Mouse (Mus musculus) spleen, adult 12 weeks (tissue): ENCODE results near the gene Aoc3.
"Not testable (repeated sequence)": the region's sequence is repeated elsewhere in the genome, so short reads cannot be mapped to it uniquely, and the experiment has no call there.

Experiments
- DNase-seq: peaks from one replicate; pipeline ENCODE4 v3.0.0; 2022; ENCODE audit warnings: low spot score

Aoc3 gene

DNA sequence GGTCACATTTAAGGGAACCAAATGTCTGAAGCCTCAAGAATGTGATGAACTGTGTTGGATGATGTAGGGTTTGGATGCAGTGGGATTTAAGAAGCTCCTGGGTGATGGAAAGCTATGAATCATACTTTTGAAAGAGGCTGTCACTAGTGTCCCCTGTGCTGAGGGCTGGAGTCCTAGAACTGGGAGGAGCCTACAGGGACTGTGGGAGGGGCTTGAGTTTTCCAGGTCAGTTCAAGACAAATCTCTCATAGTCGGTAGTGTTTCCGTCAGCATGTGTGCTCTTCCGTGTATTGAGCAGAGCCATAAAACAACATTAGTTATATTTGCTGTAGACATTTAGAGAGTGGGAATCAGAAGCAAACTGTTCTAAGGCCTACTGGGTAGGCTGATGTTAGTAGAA lies 3.1 kb upstream of the Aoc3 start:
- DNase-seq, result no peak

DNA sequence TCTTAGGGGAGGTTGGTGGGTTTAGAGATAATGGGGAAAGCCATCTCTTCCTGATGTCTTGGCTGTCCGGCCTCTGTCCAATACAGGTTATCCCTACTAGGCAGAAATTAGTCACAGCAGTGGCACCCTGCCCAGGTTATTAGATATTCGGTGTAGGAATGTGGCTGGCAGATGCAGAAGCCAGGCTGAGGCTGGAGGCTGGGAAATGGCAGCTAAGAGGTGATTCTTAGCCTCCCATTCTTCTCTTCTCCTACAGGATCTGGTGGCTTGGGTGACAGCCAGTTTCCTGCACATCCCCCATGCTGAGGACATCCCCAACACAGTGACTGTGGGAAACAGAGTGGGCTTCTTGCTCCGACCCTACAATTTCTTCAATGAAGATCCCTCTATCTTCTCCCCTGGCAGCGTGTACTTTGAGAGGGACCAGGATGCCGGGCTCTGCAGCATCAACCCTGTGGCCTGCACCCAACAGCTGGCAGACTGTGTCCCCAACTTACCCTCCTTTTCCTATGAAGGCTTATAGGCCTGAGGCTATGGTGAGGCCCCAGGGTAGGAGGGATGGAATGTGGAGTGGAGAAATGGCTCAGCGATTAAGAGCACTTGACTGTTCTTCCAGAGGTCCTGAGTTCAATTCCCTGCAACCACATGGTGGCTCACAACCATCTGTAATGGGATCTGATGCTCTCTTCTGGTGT lies 1.3 kb upstream of the Aoc3 start:
- no peak for DNase-seq

DNA sequence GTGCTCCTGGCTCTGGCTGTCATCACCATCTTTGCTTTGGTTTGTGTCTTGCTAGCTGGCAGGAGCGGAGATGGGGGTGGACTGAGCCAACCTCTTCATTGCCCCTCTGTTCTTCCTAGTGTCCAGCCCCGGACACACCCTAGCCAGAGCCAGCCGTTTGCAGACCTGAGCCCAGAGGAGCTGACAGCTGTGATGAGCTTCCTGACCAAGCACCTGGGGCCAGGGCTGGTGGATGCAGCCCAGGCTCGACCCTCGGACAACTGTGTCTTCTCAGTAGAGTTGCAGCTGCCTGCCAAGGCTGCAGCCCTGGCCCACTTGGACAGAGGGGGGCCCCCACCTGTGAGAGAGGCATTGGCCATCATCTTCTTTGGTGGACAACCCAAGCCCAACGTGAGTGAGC lies 556 bp downstream of the Aoc3 start:
- not testable (repeated sequence) for DNase-seq

DNA sequence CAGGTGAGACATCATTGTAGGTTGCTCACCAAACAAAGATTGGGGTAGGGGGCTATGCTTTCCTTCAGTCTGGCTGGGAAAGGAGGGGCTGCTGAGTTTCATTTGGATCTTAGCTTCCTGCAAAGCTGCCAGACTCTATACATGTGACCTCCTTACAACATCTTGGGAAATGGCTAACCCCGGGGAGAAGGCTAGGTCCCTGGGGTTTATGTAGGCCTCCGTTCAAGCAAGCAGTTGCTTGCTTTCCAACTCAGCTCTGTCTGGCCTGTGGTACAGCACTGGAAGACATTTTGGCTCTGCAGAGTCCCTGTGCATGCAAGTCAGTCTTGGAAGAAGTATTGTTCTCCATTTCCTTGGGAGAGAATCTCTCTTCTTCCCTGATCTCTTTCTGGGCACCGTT lies 2.1 kb downstream of the Aoc3 start:
- DNase-seq, result no peak

DNA sequence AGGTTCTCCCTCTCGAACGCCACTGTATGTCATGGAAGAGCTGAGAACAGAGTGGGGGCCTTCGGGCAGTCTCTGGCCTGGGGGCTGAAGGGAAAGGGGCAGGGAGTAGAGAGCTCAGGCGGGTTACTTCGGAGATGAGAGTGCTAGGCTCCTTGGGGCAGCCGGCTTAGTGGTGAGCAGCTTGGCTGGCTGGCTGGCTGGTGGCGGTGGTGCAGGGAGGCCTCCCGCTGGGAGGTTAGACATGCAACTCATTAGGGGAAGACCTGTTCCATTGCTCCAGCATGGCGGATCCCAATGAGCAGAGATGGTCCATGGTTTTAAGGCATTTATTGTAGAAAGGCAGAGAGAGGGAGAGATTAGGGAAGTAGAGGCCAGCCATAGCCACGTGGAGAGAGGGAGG lies 3.6 kb downstream of the Aoc3 start:
- no peak for DNase-seq

DNA sequence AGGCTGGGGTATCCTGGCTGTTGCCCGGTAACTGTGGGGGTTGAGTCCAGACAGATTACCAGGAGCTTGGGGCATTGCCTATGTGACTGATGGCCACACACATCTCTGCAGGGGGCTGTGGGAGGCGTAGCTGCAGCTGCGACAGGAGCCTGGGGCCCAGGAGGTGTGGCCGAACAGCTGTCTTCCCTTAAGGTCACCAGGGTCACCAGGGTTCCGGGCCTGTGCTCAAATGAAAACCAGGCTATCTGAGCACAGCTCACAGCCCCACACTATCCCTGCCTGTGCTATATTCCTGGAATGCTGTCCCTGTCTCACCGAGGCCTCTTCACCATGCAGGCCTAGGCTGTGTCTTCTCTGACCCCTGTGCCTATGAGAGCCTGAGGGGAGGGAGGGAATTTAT lies 4.1 kb downstream of the Aoc3 start:
- no peak for DNase-seq

DNA sequence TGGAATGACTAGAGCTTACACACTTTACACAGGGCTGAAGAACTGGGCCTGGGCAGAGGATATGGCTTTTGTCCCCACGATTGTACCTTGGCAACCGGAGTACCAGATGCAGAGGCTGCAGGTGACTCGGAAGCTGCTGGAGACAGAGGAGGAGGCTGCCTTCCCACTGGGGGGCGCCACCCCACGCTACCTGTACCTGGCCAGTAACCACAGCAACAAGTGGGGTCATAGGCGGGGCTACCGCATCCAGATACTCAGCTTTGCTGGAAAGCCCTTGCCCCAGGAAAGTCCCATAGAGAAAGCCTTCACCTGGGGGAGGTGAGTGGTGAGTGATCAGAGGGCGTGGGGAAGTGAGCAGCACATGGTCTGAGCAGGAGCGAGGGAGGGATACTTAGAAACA lies 5.3 kb downstream of the Aoc3 start:
- no peak for DNase-seq

DNA sequence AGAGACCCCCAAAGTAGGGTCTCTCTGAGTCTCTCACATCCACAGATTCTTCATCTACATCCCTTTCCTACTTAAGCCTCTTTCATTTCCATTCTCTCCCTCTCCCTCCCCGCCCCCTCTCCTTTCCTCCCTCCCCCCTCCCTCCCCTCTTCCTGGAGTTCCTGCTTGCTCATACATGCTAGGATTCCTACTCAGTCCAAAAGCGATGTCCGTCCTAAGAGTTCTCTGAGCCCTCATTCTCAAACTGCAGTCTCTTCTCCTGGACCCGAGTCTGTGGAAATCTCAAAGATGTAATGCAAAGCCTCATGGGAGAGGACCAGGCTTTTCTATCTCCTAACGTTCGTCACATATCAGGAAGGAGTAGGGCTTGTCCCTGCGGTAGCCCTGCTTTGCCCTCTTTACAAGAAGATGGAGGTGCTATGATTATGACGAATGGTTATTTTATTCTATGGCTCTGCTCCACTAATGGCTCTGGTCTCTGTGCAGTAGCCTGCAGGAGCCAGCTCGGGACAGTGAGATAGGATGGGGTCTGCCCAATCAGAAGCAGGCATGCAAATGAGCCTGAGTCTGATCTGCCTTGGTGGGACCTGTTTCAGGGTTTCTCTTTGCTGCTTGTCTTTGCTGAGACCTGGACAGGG lies 7.8 kb downstream of the Aoc3 start:
- DNase-seq, result no peak

DNA sequence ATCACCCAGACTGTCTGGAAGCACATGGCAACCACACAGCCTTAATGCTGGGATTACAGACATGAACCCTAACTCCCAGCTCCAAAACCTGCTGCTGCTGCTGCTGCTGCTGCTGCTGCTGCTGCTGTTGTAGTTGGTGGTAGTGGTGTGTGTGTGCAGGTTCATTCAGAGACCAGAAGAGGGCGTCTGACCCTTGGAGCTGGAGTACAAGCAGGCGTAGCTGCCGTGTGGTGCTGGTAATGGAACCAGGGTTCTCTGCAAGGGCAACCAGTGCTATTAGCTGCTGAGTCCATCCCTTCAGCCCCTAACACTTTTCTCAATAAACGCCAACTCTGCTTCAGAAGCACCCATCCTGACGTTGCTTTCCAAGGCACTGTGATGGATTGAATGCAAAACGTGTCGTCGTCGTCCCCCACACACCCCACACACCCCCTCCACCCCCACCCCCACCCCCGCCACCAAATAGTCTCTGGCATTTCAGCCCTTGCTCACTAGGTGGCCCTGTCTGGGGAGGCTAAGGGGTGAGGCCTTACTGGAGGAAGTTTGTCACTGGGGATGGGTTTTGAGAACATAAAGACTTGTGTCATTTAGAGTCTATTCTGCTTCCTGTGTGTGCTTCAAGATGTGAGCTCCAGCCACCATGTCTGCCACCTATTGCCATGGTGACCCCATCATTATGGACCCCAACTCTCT lies 16.8 kb downstream of the Aoc3 start:
- DNase-seq, result no peak

DNA sequence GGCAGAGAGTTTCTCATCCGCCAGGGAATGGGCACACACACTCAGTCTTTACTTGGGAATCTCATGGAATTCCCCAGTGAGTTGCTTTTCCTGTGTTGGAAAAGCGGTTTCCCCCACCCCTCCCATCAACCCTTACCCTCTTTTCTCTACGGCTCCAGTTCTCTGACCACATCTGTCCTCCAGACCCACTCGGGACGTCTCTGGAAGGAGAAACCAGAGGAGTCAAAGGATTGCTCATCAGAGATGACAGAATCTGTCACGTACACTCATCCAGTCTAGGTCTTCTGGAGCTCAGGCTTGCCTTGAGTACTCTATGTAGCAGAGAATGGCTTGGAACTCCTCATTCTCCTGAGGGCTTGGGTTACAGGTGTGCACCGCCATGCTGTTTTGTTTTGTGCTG lies 18.4 kb downstream of the Aoc3 start:
- no peak for DNase-seq

DNA sequence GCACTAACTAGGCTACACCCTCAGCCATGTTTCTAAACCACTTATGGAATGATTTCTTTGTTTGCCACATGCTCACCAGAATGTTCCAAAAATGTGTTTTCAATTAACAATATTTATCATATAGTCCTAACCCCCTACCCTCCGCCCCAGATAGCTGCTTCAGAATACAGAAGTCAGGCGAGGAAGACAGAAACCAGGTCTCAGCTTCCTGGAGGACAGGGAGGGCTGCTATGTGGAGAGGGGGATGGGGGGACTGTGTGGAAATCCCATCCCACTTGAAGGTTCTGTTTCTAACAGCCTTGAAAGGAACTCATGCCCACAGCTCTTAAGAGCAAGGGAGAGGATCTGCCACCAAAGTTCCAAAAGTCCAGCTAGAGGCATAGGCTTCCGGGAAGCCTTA lies 18.8 kb downstream of the Aoc3 start:
- no peak for DNase-seq

DNA sequence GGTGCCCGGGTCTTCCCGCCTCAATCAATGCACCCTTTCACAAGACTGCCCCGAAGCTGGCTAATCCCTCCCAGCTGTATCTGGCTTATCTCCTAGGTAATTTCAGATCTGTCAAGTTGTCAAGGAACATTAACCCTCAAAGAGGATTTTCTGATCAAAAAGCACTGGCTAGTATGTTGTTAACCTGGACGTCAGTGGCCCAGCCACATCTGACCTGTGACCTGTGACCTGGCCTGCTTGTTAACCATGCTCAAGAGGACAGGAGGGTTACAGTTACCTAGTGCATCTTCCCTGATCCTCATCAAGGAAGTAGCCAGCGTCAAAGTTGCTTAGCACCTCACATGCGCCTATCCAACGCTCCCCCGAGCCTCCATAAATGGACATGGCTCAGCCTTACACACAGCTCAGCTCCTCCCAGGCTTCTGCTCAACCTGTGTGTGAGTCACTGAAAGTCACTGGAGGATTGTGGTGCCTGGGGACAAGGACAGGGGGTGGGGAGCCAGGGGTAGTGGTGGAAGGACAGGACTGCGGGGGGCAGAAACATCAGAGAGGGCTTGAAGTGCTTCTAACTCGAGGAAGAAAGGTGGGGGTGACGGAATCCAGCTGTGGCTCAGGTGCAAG lies 20.8 kb downstream of the Aoc3 start:
- DNase-seq, result no peak

DNA sequence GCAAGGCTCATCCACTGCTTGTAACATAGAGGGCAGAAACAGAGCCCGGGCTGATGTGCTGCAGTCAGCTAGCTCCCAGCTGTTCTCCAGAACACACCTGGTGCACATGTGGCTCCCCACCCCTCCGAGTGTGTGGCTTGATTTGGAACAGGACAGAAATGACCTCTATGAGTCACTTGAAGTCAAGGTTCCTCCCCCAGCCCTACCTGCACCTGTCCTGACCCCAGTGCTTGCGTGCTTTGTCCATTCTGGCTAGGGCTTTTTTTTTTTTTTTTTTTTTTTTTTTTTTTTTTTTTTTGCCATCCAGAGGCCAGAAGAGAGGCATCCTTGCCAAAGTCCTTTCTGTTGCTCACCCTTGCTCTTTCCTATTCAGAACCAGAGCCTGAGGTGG lies 21.3 kb downstream of the Aoc3 start:
- DNase-seq, result no peak

DNA sequence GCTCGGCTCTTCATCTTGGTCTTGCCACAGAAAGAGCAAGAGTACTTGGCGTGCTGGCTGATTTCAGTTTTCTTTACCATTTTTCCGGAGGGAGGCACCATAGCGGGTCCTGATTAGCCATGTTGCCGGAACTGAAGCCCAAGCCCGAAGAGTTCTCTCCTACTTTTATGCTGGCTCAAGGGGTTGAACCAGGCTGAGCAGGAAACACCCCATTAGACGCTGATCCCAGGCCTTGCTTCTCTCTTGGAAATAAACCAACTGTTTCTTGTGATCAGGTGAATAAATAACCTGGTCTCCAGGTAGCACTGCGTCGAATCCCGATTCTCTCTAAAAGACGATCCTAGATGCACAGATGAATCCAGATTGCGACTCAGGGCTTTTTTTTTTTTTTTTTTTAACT lies 23.0 kb downstream of the Aoc3 start:
- DNase-seq, result no peak

DNA sequence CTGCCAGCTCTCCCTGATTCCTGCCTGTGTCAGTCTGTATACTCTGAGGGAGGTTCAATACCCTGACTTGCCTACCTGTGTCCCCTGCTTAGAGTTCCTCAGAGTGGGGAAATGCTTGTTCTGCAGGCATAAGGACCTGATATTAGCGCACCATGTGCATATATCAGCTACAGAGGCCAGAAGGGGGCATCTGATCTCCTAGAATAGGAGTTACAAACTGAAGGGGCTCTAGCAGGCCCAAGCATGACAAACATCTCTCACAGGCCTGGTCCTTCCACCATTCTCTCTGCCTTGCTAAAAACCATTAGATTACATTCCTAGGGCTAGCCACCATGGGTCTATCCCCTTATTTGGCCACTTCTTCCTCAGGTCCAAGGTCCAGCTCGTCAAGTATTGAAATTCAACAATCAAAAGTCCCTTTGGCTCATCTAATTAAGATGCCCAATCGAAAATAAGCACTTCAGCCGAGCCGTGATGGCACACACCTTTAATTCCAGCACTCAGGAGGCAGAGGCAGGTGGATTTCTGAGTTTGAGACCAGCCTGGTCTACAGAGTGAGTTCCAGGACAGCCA lies 24.1 kb downstream of the Aoc3 start:
- DNase-seq, result no peak

DNA sequence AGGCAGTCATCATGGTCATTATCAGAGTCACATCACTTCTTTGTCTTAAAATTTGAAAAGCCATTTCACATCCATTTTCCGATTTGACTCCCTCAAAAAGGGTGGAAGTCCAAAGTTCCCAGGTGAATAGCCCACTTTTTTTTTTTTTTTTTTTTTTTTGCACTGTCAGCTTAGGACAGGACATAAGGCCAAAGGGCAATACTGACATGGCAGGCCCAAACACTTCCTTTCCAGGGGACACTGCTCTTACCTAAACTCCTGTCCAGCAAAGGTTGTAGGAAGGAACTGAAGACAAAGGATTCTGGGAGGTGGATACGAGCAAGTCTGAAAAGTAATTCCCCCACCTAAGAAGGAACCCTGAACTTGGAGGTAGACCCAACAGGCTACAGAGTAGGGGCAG lies 25.5 kb downstream of the Aoc3 start:
- no peak for DNase-seq

DNA sequence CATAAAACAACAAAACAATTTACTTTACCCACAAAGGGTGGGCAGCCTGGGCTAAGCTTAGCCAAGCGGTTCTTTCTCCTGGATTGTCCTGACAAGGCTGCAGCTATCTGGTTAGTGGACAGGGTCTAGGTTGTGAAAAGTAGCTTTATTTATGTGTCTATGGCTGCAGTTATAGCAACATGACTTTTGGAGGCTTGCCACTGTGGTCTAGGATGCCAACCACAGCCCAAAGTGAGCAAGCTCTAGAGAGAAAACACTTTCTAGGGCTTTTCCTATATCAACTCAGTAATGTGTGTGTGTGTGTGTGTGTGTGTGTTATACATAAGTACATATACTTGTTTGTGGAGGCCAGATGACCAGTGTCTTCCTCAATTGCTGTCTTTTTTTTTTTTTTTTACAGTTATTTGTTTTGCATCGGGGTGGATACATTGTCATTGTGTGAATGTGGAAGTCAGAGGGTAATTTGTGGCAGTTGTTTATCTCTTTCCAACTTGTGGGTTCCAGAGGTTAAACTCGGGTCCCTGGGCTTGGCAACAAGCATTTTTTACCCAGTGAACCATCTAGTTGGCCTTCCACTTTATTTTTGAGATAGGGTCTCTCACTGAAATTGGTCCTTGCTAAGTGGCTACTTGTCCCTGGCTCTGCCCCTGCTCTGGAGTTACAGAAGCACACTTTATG lies 27.2 kb downstream of the Aoc3 start:
- DNase-seq, result no peak

DNA sequence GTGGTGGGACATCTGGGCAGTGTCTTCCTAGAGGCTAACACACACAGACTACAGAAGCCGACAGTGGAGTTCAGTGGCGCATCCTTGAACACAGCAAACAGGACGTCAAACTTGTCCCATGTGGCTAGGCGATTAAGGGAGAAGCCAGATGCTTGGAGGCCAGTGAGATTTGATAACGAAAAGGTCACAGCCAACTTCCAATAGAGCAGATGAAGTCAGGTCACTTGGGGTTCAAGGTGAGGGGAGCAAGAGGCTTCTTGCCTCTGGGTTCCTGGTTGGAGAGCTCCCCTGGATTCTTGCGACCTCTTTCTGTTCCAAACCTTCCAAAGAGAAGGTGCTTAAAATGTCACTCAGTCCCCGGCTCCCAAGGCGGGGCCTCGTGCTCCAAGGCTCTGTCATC lies 29.4 kb downstream of the Aoc3 start:
- no peak for DNase-seq

DNA sequence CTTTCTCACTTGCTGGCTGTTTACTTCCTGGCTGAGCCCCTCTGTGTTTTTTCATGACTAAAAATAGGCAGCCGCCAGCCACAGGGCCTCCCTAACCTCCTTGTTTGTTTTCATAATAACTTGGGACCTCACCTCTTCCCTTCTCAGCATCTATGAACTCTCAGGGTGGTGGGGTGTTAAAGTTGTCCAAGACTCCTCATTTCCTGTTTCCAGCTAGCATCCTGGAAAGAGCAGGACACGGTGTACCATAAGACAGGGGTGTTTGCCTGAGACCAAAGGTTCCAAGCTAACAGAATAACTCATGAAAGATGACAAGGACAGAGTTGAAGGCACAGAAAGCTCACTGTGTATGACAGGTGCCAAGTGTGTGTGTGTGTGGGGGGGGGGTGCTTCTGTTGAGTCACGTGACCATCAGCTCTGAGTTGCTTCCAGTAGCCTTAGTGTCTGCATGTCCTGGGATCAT lies 30.3 kb downstream of the Aoc3 start:
- no peak for DNase-seq

DNA sequence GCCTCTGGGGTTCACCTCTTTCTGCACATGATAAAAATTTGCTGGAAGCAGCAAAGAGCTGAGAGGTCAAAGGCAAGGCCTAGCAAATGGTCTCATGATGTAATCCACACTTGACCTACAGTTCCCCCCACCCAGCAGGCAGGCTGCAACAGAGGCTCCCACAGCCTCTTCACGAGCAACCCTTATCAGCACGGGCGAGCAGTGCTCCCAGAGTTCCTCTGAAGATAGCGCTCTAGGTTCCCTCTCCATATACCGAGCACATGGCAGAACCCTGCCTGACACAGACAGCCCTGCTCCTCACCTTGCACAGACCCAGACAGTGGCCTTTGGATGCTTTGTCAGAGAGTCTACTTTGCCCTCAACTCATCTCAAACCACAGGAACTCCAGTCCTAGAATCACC lies 34.1 kb downstream of the Aoc3 start:
- DNase-seq, result no peak

DNA sequence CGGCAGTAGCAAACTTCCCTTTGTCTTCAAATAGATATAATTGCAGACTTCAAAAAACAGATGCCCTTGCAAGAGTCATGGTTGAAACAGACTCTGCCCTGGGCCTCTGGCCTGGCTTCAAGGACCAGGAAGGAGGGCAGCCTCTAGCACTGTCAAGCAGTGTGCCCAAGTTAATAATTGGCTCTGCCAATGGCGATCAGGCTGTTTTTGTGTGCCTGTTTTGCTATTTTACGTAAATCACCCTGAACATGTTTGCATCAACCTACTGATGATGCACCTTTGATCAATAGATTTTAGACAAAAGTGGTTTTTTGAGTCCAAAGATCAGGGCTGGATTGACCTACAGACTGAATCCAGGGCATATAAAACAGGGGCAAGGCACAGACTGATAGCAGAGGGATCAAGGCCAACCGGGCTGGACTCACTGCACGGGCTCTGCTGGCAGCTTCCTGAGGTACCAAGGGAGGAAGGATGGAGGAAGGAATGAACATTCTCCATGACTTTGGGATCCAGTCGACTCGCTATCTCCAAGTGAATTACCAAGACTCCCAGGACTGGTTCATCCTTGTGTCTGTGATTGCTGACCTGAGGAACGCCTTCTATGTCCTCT lies 37.0 kb downstream of the Aoc3 start, which contains the start of gene G6pc:
Gene G6pc (plus strand): TSS at position 236 of the 610 bp plus-strand sequence.
- DNase-seq, result no peak

DNA sequence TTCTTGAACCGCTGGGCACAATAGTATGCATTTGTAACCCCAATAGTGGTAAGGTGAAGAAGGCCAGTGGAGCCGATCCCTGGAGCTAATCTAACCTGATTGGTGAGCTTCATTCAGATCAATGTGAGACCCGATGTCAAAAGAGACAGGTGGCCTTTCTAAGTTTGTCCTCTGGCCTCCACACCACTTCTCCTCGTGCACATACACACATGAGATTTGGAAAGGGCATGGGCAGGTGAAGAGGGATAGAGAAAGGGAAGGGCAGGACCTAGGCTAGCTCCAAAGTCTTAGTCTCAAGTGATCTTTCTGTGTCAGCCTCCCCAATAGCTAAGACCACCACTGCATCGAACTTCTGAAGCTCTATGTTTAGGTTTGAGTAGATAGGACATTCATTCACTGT lies 39.7 kb downstream of the Aoc3 start:
- DNase-seq, result no peak
